Mouse (Mus musculus) liver, embryonic 14.5 days (tissue): Measurements from ENCODE around the gene Col6a5. TPM values are rescaled to one million over a fixed set of nuclear protein-coding genes. Genes with fewer than 3 reads are reported as not detected.

Source experiments
- ATAC-seq: fragments of 200-750 bp; cut with Nextera tagmentation; 2 replicates; pipeline ENCODE4 v1.8.0; 2017; ENCODE audit warnings: moderate number of reproducible peaks, mild to moderate bottlenecking, moderate library complexity; ENCODE audit not compliant: insufficient read depth
- DNase-seq, 3 experiments: peaks; one replicate each; pipeline ENCODE4 v3.0.0-alpha.2; 2012 to 2013; ENCODE audit warnings: low read depth in 3 of 3, low spot score in 3 of 3
- H3K27ac ChIP-seq: fragments of 300-500 bp; sonication (generic); 2 replicates; pipeline ENCODE4 v1.5.1; 2014; ENCODE audit warnings: moderate library complexity, mild to moderate bottlenecking, control low read depth, inconsistent platforms
- H3K27me3 ChIP-seq: fragments of 300-500 bp; sonication (generic); 2 replicates; pipeline ENCODE4 v1.6.1; 2014; ENCODE audit warnings: mild to moderate bottlenecking, low read length, moderate library complexity; ENCODE audit not compliant: control insufficient read depth, insufficient read depth
- H3K36me3 ChIP-seq: fragments of 300-500 bp; sonication (generic); replicated peaks from 2 replicates; pipeline ENCODE4 v1.6.1; 2014; ENCODE audit warnings: low read depth; ENCODE audit not compliant: control insufficient read depth, insufficient read depth
- H3K4me1 ChIP-seq, 2 experiments: fragments of 200-500 bp in 1 of 2; fragments of 300-500 bp in 1 of 2; sonication (generic) in 1 of 2; replicated peaks; 2 replicates each; pipeline ENCODE4 v1.6.1; 2012 to 2014; ENCODE audit warnings: antibody characterized with exemption in 1 of 2, inconsistent platforms in 1 of 2, low read length in 1 of 2; ENCODE audit not compliant: control insufficient read depth in 2 of 2, insufficient read depth in 2 of 2
- H3K4me2 ChIP-seq: fragments of 300-500 bp; sonication (generic); 2 replicates; pipeline ENCODE4 v1.6.1; 2014; ENCODE audit warnings: low read depth, mild to moderate bottlenecking, control low read depth, moderate library complexity
- H3K4me3 ChIP-seq, 2 experiments: fragments of 200-500 bp in 1 of 2; fragments of 300-500 bp in 1 of 2; sonication (generic) in 1 of 2; 2 replicates each; pipeline ENCODE4 v1.5.1; 2012 to 2014; ENCODE audit warnings: low read depth in 2 of 2, low read length in 2 of 2, mild to moderate bottlenecking in 2 of 2, control low read depth in 1 of 2, inconsistent platforms in 1 of 2, moderate library complexity in 1 of 2; ENCODE audit not compliant: insufficient read depth in 1 of 2
- H3K9ac ChIP-seq: fragments of 300-500 bp; sonication (generic); replicated peaks from 2 replicates; pipeline ENCODE4 v1.6.1; 2014; ENCODE audit warnings: mild to moderate bottlenecking, control low read depth, moderate library complexity
- H3K9me3 ChIP-seq: fragments of 300-500 bp; sonication (generic); 2 replicates; pipeline ENCODE4 v1.6.1; 2016; ENCODE audit warnings: low read length, mixed read lengths; ENCODE audit not compliant: control insufficient read depth
- CTCF ChIP-seq: IDR thresholded peaks from 2 replicates; pipeline ENCODE4 v1.5.1; 2016; ENCODE audit warnings: antibody characterized with exemption, low read depth, control low read depth
- EP300 ChIP-seq: IDR thresholded peaks from 2 replicates; pipeline ENCODE4 v1.6.1; 2016; ENCODE audit warnings: antibody characterized with exemption, low read depth
- WGBS: fragments of 180-500 bp; shearing (Covaris S2); extraction: QIAGEN DNeasy Blood & Tissue Kit; methylation state at CpG from one replicate; pipeline ENCODE4 v1.1.7; 2014; ENCODE audit not compliant: insufficient replicate concordance; 5-methylcytosine and 5-hydroxymethylcytosine counted together
- polyA plus RNA-seq, 2 experiments: library from polyadenylated mRNA; depleted of rRNA in 1 of 2; stranded (reverse) in 1 of 2; unstranded in 1 of 2; fragments of >200 nt; fragmentation: Nextera tagmentation in 1 of 2; extraction: Ambion mirVana in 1 of 2; gene quantifications; 2 replicates each; pipeline versions ENCODE4 v1.2.1 to v1.2.3; 2012 to 2014

Col6a5 gene
- polyA plus RNA-seq, 2 experiments = 0.04 TPM; not detected in 1

- Histone ChIP-seq H3K9ac (no peak overlapping the region), H3K9me3 (no peaks in the 10 kb centered on the region), H3K36me3 (no peaks in the 10 kb centered on the region), H3K4me3 (no peak overlapping the region), H3K27me3 (no peaks in the 10 kb centered on the region), H3K27ac (no peak overlapping the region), H3K4me2 (no peak overlapping the region), H3K4me1 (no peaks in the 10 kb centered on the region)
- no peak for ATAC-seq
- TF ChIP-seq CTCF = no peak
- TF ChIP-seq EP300 = no peak
- DNase-seq = no peak
- 69% methylated on average over 4 of the region's 4 CpGs for WGBS
Measured at GRCm38 (mm10) chr9:105838396-105839146, 121.9 kb downstream of the Col6a5 start.

- WGBS = 61% methylated on average over 7 of the region's 7 CpGs
- DNase-seq = no peak
- Histone ChIP-seq H3K9me3 (no peaks in the 10 kb centered on the region), H3K27ac (no peak overlapping the region), H3K4me2 (no peak overlapping the region), H3K4me1 (no peaks in the 10 kb centered on the region), H3K9ac (no peak overlapping the region), H3K27me3 (no peaks in the 10 kb centered on the region), H3K36me3 (no peaks in the 10 kb centered on the region), H3K4me3 (no peak overlapping the region)
- ATAC-seq = no peak
- no peak for TF ChIP-seq EP300
- TF ChIP-seq CTCF = no peak
Measured at GRCm38 (mm10) chr9:105835587-105835986, 124.9 kb downstream of the Col6a5 start.

GRCm38 (mm10) chr9:105834799-105835198 is 125.6 kb downstream of the Col6a5 start:
- DNase-seq = no peak

GRCm38 (mm10) chr9:105831291-105831690 is 129.2 kb downstream of the Col6a5 start:
- Histone ChIP-seq H3K36me3 (no peaks in the 10 kb centered on the region), H3K4me1 (no peaks in the 10 kb centered on the region), H3K4me3 (no peak overlapping the region), H3K27me3 (no peaks in the 10 kb centered on the region), H3K9me3 (no peaks in the 10 kb centered on the region), H3K4me2 (no peak overlapping the region), H3K27ac (no peak overlapping the region), H3K9ac (no peak overlapping the region)
- ATAC-seq = no peak
- TF ChIP-seq EP300 (no peak), CTCF (no peak)
- no peak for DNase-seq
- 55% methylated on average over 9 of the region's 9 CpGs for WGBS

More at GRCm38 (mm10) chr9:105834799-105835198, 125.6 kb downstream of the Col6a5 start:
- H3K36me3 ChIP-seq = no peaks in the 10 kb centered on the region
- H3K4me3 ChIP-seq = no peak overlapping the region
- TF ChIP-seq CTCF (no peak), EP300 (no peak)
- WGBS = 28% methylated on average over 4 of the region's 4 CpGs
- ATAC-seq = no peak
- H3K4me1 ChIP-seq = no peaks in the 10 kb centered on the region
- H3K9me3 ChIP-seq = no peaks in the 10 kb centered on the region
- no peak overlapping the region for H3K9ac ChIP-seq
- H3K4me2 ChIP-seq = no peak overlapping the region
- no peaks in the 10 kb centered on the region for H3K27me3 ChIP-seq
- H3K27ac ChIP-seq = no peak overlapping the region

- WGBS = 18% methylated on average over 20 of the region's 20 CpGs
- Histone ChIP-seq H3K4me1 (no peaks in the 10 kb centered on the region), H3K4me2 (no peak within 1 kb of the TSS), H3K4me3 (no peak within 1 kb of the TSS), H3K36me3 (no peaks in the 10 kb centered on the region), H3K9me3 (no peaks in the 10 kb centered on the region), H3K9ac (no peak within 1 kb of the TSS), H3K27ac (no peak within 1 kb of the TSS), H3K27me3 (no peaks in the 10 kb centered on the region)
- ATAC-seq (no peak), DNase-seq (no peak)
- no peak for TF ChIP-seq EP300
- TF ChIP-seq CTCF = no peak
Measured at GRCm38 (mm10) chr9:105827791-105828385, 132.6 kb downstream of the Col6a5 start, which contains the start of gene Col6a6. Gene Col6a6 (minus strand): TSS chr9:105828160.
